Mouse (Mus musculus): ENCODE measurements around the gene Sash1. TPM values are rescaled to one million over a fixed set of nuclear protein-coding genes. Genes with fewer than 3 reads are reported as not detected.
"Not testable (repeated sequence)": the region's sequence is repeated elsewhere in the genome, so short reads cannot be mapped to it uniquely, and the experiment has no call there.

Sash1 gene
- polyA plus RNA-seq, 1 experiment from 2014 or later, result 4.6 TPM

- ATAC-seq (replicated peaks; ENCODE audit: insufficient number of reproducible peaks, insufficient read depth, low FRiP score, low read depth), result no peak
- Histone ChIP-seq H3K4me3 (no peak overlapping the region), H3K27ac (no peak overlapping the region), H3K27me3 (no peaks in the 10 kb centered on the region), H3K4me2 (no peak overlapping the region), H3K4me1 (replicated peaks) (0 out of 2 replicates have a peak, but pooled peaks cover 3% of the 10 kb centered on the region), H3K9me3 (replicated peaks) (no peaks in the 10 kb centered on the region), H3K9ac (no peak overlapping the region), H3K36me3 (no peaks in the 10 kb centered on the region)
- 77% methylated on average over 5 of the region's 5 CpGs for WGBS
These were observed 168.7 kb downstream of the Sash1 start for GRCm38 (mm10) chr10:8717171-8717570.

DNA sequence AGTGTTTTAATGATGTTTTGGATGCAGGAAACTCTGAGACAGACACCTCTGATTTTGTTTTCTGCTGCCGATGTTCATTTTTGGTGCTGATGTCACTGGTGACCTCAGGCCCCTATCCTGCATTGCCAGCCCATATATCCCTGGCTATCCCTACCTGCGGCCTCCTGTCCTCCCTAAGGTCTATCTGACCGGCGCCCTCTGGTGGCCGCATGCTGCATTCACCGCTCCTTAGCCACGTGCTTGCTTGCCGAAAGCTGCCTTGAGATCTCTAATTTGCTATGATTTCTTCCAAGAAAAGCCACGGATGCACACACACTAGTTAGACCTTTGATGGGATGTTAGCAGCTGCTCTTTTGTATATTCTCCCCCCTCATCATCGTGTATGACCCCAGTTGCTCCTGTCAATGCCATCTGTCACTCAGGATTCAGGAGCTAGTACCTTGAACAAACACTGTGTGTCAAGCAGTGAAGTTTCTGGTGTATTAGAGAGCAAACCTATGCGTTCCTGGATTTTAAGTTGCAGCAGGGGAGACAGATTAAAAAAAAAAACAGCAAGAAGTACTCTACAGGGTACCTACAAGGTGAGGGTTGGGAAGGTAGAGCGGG is 170.1 kb downstream of the Sash1 start:
- WGBS, result 15% methylated on average over 12 of the region's 12 CpGs
- Histone ChIP-seq H3K27me3 (no peaks in the 10 kb centered on the region), H3K36me3 (no peaks in the 10 kb centered on the region), H3K4me2 (0 out of 2 replicates have a peak overlapping the region, but pooled peaks have one; percentile 23), H3K27ac (no peak overlapping the region), H3K4me1 (replicated peaks) (0 out of 2 replicates have a peak, but pooled peaks cover 3% of the 10 kb centered on the region), H3K4me3 (no peak overlapping the region), H3K9ac (no peak overlapping the region), H3K9me3 (replicated peaks) (no peaks in the 10 kb centered on the region)
- no peak for ATAC-seq (replicated peaks; ENCODE audit: insufficient number of reproducible peaks, insufficient read depth, low FRiP score, low read depth)

GRCm38 (mm10) chr10:8696636-8697035 is 189.2 kb downstream of the Sash1 start:
- not testable (repeated sequence) for H3K9me3 ChIP-seq (replicated peaks); H3K4me2 ChIP-seq; H3K4me3 ChIP-seq; H3K9ac ChIP-seq; H3K27ac ChIP-seq; H3K4me1 ChIP-seq (replicated peaks); H3K36me3 ChIP-seq; ATAC-seq (replicated peaks; ENCODE audit: insufficient number of reproducible peaks, insufficient read depth, low FRiP score, low read depth); H3K27me3 ChIP-seq
- WGBS, result 79% methylated on average over 1 of the region's 1 CpGs

DNA sequence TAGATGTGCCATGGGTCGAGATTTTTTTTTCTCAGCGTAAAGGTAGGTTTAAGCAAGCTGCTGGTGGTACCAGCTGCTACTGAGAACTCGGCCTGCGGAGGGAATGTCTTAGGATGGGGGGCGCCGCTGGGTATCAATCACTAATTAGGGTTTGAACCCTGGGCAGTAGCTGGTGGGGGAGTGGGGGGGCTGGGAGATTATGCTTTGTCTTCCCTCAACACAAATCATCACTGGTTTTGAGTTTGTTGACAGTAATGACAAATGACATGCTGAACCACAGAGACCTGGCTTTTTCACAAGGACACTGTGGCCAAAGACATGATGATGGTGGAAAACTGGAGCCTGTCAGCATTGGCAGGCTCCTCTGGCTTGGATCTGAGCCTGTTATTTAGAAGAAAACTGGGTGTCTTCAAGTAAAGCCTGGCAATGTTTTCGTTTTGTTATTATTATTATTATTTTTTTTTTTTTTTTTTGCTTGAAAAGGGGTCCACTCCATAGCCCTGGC is 191.8 kb downstream of the Sash1 start:
- no peak overlapping the region for H3K9ac ChIP-seq
- H3K27me3 ChIP-seq, result no peaks in the 10 kb centered on the region
- no peaks in the 10 kb centered on the region for H3K9me3 ChIP-seq (replicated peaks)
- no peaks in the 10 kb centered on the region for H3K36me3 ChIP-seq
- H3K4me2 ChIP-seq, result no peak overlapping the region
- H3K27ac ChIP-seq, result no peak overlapping the region
- H3K4me3 ChIP-seq, result no peak overlapping the region
- WGBS, result 78% methylated on average over 7 of the region's 7 CpGs
- no peaks in the 10 kb centered on the region for H3K4me1 ChIP-seq (replicated peaks)
- ATAC-seq (replicated peaks; ENCODE audit: insufficient number of reproducible peaks, insufficient read depth, low FRiP score, low read depth), result no peak

DNA sequence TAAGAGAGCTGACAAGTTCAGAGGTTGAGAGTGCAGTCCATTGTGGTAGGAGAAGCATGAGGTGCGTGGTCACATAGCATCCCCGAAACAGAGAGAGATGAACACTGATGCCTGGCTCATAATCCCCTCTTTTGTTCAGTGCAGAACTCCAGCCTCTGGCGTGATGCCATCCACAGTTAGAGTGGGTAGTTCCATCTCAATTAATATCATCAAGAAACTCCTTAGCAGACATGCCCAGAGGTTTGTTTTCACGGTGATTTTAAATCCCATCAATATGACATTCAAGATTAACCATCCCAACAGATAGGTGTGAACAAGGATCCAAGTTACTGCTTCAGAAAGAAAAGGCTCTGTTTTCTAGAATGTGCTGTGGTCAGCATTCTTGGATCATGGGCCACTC is 192.3 kb downstream of the Sash1 start:
- H3K4me3 ChIP-seq, result no peak overlapping the region
- H3K27ac ChIP-seq, result no peak overlapping the region
- 79% methylated on average over 4 of the region's 4 CpGs for WGBS
- no peaks in the 10 kb centered on the region for H3K36me3 ChIP-seq
- no peak for ATAC-seq (replicated peaks; ENCODE audit: insufficient number of reproducible peaks, insufficient read depth, low FRiP score, low read depth)
- H3K4me1 ChIP-seq (replicated peaks), result no peaks in the 10 kb centered on the region
- no peaks in the 10 kb centered on the region for H3K9me3 ChIP-seq (replicated peaks)
- no peaks in the 10 kb centered on the region for H3K27me3 ChIP-seq
- no peak overlapping the region for H3K9ac ChIP-seq
- no peak overlapping the region for H3K4me2 ChIP-seq

DNA sequence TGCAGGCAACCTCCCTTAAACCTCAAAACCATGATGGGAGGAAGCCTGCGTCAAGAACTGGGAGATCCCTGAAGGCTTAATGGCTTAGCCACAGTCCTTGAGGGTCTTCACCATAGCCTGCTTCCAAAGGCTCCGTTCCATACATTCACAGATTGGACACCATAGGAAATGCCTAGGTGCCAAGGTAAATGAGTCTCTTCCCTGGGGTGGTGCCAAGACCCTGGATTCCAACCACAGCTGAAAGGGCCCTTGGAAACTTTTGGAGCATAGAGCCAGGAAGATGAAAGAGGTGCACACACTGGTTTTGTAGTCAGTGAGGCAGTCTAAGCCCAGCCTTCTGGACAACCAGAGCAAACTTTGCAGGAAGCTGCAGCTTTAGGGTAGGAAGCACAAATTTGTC is 193.3 kb downstream of the Sash1 start:
- H3K9ac ChIP-seq, result no peak overlapping the region
- no peak overlapping the region for H3K4me2 ChIP-seq
- H3K9me3 ChIP-seq (replicated peaks), result no peaks in the 10 kb centered on the region
- no peak overlapping the region for H3K27ac ChIP-seq
- H3K4me1 ChIP-seq (replicated peaks), result no peaks in the 10 kb centered on the region
- no peaks in the 10 kb centered on the region for H3K27me3 ChIP-seq
- no peak for ATAC-seq (replicated peaks; ENCODE audit: insufficient number of reproducible peaks, insufficient read depth, low FRiP score, low read depth)
- H3K36me3 ChIP-seq, result no peaks in the 10 kb centered on the region
- 82% methylated on average over 2 of the region's 2 CpGs for WGBS
- no peak overlapping the region for H3K4me3 ChIP-seq

- Histone ChIP-seq H3K9me3 (replicated peaks) (no peaks in the 10 kb centered on the region), H3K27ac (no peak overlapping the region), H3K4me2 (no peak overlapping the region), H3K4me3 (no peak overlapping the region), H3K36me3 (no peaks in the 10 kb centered on the region), H3K27me3 (no peaks in the 10 kb centered on the region), H3K9ac (no peak overlapping the region), H3K4me1 (replicated peaks) (no peaks in the 10 kb centered on the region)
- WGBS, result 90% methylated on average over 1 of the region's 1 CpGs
- no peak for ATAC-seq (replicated peaks; ENCODE audit: insufficient number of reproducible peaks, insufficient read depth, low FRiP score, low read depth)
These were observed 199.7 kb downstream of the Sash1 start for GRCm38 (mm10) chr10:8686219-8686618.

- Histone ChIP-seq H3K27me3 (no peaks in the 10 kb centered on the region), H3K27ac (no peak overlapping the region), H3K4me2 (no peak overlapping the region), H3K4me1 (replicated peaks) (no peaks in the 10 kb centered on the region), H3K36me3 (no peaks in the 10 kb centered on the region), H3K9ac (no peak overlapping the region), H3K9me3 (replicated peaks) (no peaks in the 10 kb centered on the region), H3K4me3 (no peak overlapping the region)
- no peak for ATAC-seq (replicated peaks; ENCODE audit: insufficient number of reproducible peaks, insufficient read depth, low FRiP score, low read depth)
- WGBS, result 83% methylated on average over 7 of the region's 7 CpGs
These were observed 200.6 kb downstream of the Sash1 start for GRCm38 (mm10) chr10:8685269-8685668.

DNA sequence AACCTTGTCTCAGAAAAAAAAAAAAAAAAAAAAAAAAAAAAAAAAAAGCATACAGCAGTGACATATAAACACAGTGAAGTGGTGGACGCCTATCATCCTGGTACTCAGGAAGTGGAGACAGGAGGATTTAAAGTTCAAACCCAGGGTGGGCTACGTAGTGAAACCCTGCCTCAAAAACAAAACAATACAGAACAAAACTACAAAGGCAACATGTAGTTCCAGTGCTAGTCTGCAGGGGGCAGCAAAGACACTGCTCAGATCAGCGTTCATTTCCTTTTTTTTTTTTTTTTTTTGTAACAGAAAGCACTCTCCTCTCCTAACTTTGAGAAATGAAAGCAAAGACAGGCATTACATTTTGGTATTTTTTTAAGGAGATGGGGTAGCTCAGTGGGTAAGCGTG is 203.0 kb downstream of the Sash1 start:
- WGBS, result 16% methylated on average over 4 of the region's 4 CpGs
- Histone ChIP-seq H3K27me3 (no peaks in the 10 kb centered on the region), H3K27ac (no peak overlapping the region), H3K4me2 (no peak overlapping the region), H3K36me3 (no peaks in the 10 kb centered on the region), H3K4me1 (replicated peaks) (no peaks in the 10 kb centered on the region), H3K4me3 (no peak overlapping the region), H3K9me3 (replicated peaks) (no peaks in the 10 kb centered on the region), H3K9ac (no peak overlapping the region)
- no peak for ATAC-seq (replicated peaks; ENCODE audit: insufficient number of reproducible peaks, insufficient read depth, low FRiP score, low read depth)

- 65% methylated on average over 6 of the region's 6 CpGs for WGBS
- H3K4me3 ChIP-seq, result no peak overlapping the region
- no peak for ATAC-seq (replicated peaks; ENCODE audit: insufficient number of reproducible peaks, insufficient read depth, low FRiP score, low read depth)
- no peak overlapping the region for H3K27ac ChIP-seq
- no peak overlapping the region for H3K9ac ChIP-seq
- no peaks in the 10 kb centered on the region for H3K36me3 ChIP-seq
- no peak overlapping the region for H3K4me2 ChIP-seq
- H3K4me1 ChIP-seq (replicated peaks), result no peaks in the 10 kb centered on the region
- no peaks in the 10 kb centered on the region for H3K27me3 ChIP-seq
- H3K9me3 ChIP-seq (replicated peaks), result no peaks in the 10 kb centered on the region
These were observed 203.5 kb downstream of the Sash1 start for GRCm38 (mm10) chr10:8682341-8682740.

GRCm38 (mm10) chr10:8676722-8677121 is 209.1 kb downstream of the Sash1 start:
- WGBS, result 44% methylated on average over 5 of the region's 5 CpGs
- Histone ChIP-seq H3K9me3 (replicated peaks) (no peaks in the 10 kb centered on the region), H3K4me3 (no peak overlapping the region), H3K9ac (no peak overlapping the region), H3K27me3 (no peaks in the 10 kb centered on the region), H3K4me2 (no peak overlapping the region), H3K27ac (no peak overlapping the region), H3K4me1 (replicated peaks) (no peaks in the 10 kb centered on the region), H3K36me3 (no peaks in the 10 kb centered on the region)
- ATAC-seq (replicated peaks; ENCODE audit: insufficient number of reproducible peaks, insufficient read depth, low FRiP score, low read depth), result no peak

Data from heart, embryonic 15.5 days (tissue).